Mouse (Mus musculus): ENCODE data around the gene Zmynd8.

- TF ChIP-seq CTCF (IDR thresholded peaks at IDR 0.05; ENCODE audit: low read depth): no peak
- no peak for TF ChIP-seq EP300 (IDR thresholded peaks at IDR 0.05; ENCODE audit: low read depth)
Measured at GRCm38 (mm10) chr2:165759421-165759985, 139.3 kb downstream of the Zmynd8 start.

Data from heart, postnatal 0 days (tissue).